Mouse (Mus musculus) brown adipose tissue, adult 24 weeks (tissue): ENCODE measurements around the gene Slc10a6. TPM values are rescaled to one million over a fixed set of nuclear protein-coding genes. Genes with fewer than 3 reads are reported as not detected.

Source experiments
- H3K27ac ChIP-seq: fragments of 200-500 bp; replicated peaks from 2 replicates; pipeline ENCODE4 v1.5.1; 2012; ENCODE audit warnings: low read depth, mild to moderate bottlenecking, low read length
- H3K4me1 ChIP-seq: fragments of 200-500 bp; 2 replicates; pipeline ENCODE4 v1.6.1; 2012; ENCODE audit warnings: low read length, mixed read lengths; ENCODE audit not compliant: control insufficient read depth, insufficient read depth, insufficient read length
- H3K4me3 ChIP-seq: fragments of 200-500 bp; 2 replicates; pipeline ENCODE4 v1.5.1; 2012; ENCODE audit warnings: low read depth, mild to moderate bottlenecking, low read length, moderate library complexity; ENCODE audit not compliant: insufficient read depth
- polyA plus RNA-seq: library from polyadenylated mRNA; stranded (reverse); fragments of >200 nt; gene quantifications from 2 replicates; pipeline ENCODE4 v1.2.4, GENCODE M21; 2012; ENCODE audit not compliant: missing spikeins, insufficient read depth, insufficient read length

The Slc10a6 gene
- polyA plus RNA-seq: 1.0 TPM in 1 of 2 replicates, not detected in the other

DNA sequence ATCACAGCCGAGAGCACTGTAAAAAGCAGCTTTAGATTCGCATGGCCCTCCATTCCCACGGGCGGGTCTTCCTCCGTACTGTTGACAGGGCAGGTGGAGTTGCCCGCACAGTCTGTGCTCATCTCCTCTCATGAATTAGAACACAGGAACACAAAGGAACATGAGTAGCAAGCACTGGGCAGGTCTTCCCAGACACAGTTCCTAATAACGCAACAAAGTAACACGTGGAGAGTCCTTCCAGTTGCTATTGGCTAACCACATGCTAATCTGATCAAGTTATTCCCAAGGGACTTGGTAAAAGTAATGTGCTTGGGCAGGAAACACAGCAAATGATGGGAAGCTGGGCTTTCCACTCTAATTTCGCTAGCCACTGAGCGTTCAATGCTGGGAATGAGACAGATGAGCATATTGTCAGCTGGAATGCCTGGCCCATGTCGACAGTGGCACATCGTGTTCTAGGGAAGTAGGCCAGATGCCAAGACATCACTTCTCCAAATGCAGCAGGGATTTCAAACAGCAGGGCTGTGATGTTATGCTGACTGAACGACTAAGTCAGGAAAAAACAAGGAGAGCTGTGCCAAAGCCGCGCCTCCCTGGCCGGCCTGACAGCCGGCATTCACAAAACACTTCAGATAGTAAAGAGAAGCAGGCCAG is at the start of gene Slc10a6:
Gene Slc10a6, minus strand, starts transcription at position 293 of the 654 bp plus-strand sequence.
- Histone ChIP-seq H3K27ac (peak within 1 kb of the TSS; percentile 83), H3K4me3 (peak within 1 kb of the TSS; percentile 55), H3K4me1 (peaks cover 16% of the 10 kb centered on the region; the same call in 1 of the 2 replicates)

- no peak overlapping the region for H3K27ac ChIP-seq
Measured at GRCm38 (mm10) chr5:103678974-103679373, 49.8 kb upstream of the Slc10a6 start.

GRCm38 (mm10) chr5:103677894-103678293 is 48.7 kb upstream of the Slc10a6 start:
- Histone ChIP-seq H3K27ac (no peak overlapping the region), H3K4me3 (no peak overlapping the region), H3K4me1 (no peaks in the 10 kb centered on the region)

More at GRCm38 (mm10) chr5:103678974-103679373, 49.8 kb upstream of the Slc10a6 start:
- Histone ChIP-seq H3K4me1 (no peaks in the 10 kb centered on the region), H3K4me3 (no peak overlapping the region)

- Histone ChIP-seq H3K4me3 (no peak overlapping the region), H3K4me1 (no peaks in the 10 kb centered on the region), H3K27ac (no peak overlapping the region)
Measured at GRCm38 (mm10) chr5:103676289-103676881, 47.2 kb upstream of the Slc10a6 start.

- Histone ChIP-seq H3K4me3 (no peak overlapping the region), H3K4me1 (no peaks in the 10 kb centered on the region), H3K27ac (no peak overlapping the region)
Measured at GRCm38 (mm10) chr5:103674482-103674881, 45.3 kb upstream of the Slc10a6 start.

DNA sequence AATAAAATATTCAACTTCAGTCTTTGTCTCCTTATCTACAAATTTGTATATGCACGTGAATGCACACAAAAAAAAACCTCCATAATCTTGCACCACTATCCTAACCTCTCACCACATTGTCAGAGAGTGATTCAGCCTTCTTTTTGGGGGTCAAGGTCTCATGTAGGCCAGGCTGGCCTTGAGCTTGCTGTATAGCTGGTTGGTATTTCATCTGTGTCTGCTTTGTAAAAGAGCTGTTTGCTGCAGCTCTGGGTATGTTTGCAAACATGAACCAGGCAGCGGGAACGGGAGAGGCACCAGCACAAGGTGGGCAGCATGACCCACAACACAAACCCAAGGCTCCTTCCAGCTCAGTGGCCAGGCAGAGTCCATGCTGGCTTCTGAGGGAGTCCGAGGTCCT is 44.4 kb upstream of the Slc10a6 start:
- H3K27ac ChIP-seq: no peak overlapping the region
- no peak overlapping the region for H3K4me3 ChIP-seq
- H3K4me1 ChIP-seq: no peaks in the 10 kb centered on the region

DNA sequence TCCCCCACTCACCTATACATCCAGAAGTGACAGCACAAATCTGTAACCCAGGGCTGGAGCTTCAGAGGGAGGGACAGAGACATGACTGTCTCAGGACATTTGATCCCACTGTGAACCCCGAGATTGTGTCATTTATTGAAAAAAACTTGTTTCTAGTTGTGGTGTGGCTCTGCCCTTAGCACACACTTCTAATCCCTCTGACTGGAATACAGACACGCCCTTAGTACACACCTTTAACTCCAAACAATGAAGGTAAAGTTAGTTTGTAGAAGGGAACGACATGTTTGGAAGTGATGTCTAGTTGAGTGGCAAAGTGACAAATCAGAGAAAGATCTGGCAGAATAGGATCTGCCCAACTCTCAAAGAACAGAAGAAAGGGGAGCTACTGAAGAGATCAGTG is 42.7 kb upstream of the Slc10a6 start:
- no peak overlapping the region for H3K4me3 ChIP-seq
- H3K4me1 ChIP-seq: no peaks in the 10 kb centered on the region
- H3K27ac ChIP-seq: no peak overlapping the region

DNA sequence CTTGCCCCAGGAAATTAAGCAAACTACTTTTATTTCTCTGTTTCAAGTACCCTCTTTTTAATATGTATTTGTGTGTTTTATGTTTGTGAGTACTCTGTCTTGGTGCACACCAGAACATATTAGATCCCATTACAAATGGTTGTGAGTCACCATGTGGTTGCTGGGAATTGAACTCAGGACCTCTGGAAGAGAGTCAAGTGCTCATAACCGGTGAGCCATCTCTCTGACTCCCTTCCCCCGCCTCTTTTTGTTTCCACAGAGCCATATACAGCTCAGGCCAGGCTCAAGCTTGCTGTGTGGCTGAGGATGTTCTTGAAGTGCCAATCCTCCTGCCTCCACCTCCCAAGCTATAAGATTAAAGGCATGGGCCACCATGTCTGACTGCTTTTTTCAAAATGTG is 36.7 kb upstream of the Slc10a6 start:
- H3K27ac ChIP-seq: no peak overlapping the region
- H3K4me3 ChIP-seq: no peak overlapping the region
- H3K4me1 ChIP-seq: no peaks in the 10 kb centered on the region

DNA sequence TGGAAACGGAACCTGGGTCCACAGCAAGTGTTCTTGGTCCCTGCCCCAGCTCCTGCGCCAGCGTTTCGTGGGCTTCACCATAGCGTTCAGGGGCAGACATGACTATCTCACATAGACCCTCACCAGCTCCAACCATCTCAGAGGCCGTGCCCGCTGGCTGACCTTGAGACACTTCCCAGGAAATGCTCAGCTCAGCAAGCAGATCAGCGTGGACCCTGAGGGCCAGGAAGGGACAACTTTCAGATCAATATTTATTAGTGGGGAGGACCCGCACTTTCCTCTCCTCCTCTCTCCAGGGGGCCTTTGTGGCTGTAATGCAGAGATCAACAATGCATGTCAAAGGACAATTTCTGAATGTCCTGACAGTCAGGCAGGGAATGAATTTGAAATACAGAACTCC is 35.7 kb upstream of the Slc10a6 start:
- H3K27ac ChIP-seq: no peak overlapping the region
- H3K4me3 ChIP-seq: no peak overlapping the region
- H3K4me1 ChIP-seq: no peaks in the 10 kb centered on the region

DNA sequence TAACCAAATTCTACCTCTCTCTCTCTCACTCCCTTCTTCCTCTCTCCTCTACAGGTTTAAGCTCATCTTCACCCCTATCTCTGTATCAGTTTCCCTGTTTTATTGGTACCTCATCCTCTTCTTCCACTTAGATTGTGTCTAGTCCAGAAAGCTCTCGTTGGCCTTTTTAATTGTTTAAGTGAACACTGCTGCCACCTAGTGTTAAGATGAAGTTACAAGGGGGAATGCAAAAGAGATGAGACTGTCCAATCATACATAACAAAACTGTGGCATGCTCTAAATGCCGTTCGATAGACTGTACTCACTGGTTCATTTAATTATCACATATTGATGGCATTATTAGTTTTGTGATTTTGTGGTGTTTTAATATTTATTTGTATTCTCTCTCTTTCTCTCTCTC is 30.4 kb upstream of the Slc10a6 start:
- no peak overlapping the region for H3K4me3 ChIP-seq
- no peaks in the 10 kb centered on the region for H3K4me1 ChIP-seq
- H3K27ac ChIP-seq: no peak overlapping the region

DNA sequence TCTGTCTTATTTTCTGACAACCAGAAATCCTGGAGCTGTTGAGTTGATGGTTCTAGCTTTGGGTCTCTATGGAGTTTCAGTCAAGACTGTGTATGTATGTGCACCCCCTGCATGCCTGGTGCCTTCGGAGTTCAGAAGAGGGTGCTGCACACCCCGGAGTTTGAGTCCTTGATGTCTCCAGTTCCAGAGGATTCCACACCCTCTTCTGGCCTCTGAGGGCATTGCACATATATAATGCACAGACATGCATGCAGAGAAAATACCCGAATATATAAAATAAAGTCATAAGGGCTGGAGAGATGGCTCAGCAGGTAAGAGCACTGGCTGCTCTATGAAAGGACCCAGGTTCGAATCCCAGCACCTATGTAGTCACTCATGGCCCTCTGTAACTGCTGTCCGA is 29.7 kb upstream of the Slc10a6 start:
- H3K27ac ChIP-seq: no peak overlapping the region
- no peak overlapping the region for H3K4me3 ChIP-seq
- H3K4me1 ChIP-seq: no peaks in the 10 kb centered on the region

DNA sequence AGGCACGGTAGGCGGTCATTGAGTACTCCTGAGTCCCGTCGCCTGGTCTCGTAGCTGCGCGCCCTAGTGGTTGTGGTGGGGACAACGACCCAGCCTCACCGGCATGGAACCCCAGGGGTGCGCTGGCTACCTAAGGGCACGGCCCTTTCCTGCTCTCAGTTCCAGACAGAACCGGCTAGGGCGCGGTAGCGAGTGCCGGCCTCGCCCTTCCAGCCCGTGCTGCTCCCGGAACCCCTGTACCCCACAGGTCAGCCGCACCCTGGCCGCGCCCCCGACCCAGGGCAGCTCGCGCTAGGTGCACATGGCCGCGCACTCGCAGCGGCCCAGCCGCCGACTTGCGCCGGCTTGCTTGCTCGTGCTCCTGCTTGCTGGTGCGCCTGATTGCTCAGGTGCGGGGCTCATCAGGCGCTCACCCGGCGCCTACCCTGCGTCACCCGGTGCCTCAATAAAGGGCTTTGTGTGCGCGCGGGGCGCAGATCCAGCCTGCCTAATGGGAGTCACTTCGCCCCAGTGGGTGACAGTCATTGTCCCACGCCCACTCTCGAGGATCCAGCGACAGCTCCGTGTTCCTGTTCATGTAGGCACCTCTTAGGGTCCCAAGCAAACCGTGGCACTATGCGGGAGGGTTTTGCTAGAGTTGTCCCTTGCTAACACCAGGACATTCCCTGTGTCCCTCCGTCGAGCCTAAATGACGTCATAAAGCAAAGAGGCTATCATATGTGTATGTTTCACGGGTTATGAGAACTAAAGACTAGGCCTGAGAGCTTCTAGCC is 26.3 kb upstream of the Slc10a6 start, which contains the start of gene 1700016H13Rik:
Gene 1700016H13Rik, minus strand, starts transcription at position 665 of the 773 bp plus-strand sequence.
- no peaks in the 10 kb centered on the region for H3K4me1 ChIP-seq
- H3K27ac ChIP-seq: no peak within 1 kb of the TSS
- peak within 1 kb of the TSS; percentile 64 for H3K4me3 ChIP-seq

GRCm38 (mm10) chr5:103654780-103655179 is 25.6 kb upstream of the Slc10a6 start:
- H3K27ac ChIP-seq: no peak overlapping the region
- no peak overlapping the region for H3K4me3 ChIP-seq
- no peaks in the 10 kb centered on the region for H3K4me1 ChIP-seq

- H3K4me1 ChIP-seq: no peaks in the 10 kb centered on the region
- H3K27ac ChIP-seq: no peak overlapping the region
- no peak overlapping the region for H3K4me3 ChIP-seq
Measured at GRCm38 (mm10) chr5:103654225-103654624, 25.0 kb upstream of the Slc10a6 start.

- Histone ChIP-seq H3K27ac (no peak overlapping the region), H3K4me1 (no peaks in the 10 kb centered on the region), H3K4me3 (no peak overlapping the region)
Measured at GRCm38 (mm10) chr5:103647320-103647719, 18.1 kb upstream of the Slc10a6 start.
